Mouse (Mus musculus): ENCODE data around the gene Mdn1.

Mdn1 gene

DNA sequence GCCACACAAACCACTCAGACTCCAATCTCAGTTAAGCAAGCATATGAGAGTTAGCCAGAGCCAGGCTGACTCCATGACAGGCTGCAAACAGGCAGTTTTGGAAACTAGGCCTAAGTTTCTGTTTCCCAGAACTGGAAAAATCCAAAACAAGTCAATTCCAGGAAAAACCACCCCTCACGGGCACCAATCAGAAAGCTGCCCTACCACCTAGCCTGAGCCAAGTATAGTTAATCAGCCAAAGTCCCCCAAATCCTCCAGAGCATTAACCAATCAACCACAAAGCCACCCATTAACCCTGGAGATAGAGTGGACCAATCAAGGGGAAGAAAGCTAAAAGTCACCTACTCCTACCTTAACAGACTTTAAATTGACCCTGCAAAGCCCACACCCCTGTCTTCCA is 130.2 kb downstream of the Mdn1 start:
- DNase-seq (ENCODE audit: low spot score) = peak; percentile 35

- DNase-seq (ENCODE audit: low spot score) = no peak
Observed at GRCm38 (mm10) chr4:32789020-32789419, 132.1 kb downstream of the Mdn1 start.

DNA sequence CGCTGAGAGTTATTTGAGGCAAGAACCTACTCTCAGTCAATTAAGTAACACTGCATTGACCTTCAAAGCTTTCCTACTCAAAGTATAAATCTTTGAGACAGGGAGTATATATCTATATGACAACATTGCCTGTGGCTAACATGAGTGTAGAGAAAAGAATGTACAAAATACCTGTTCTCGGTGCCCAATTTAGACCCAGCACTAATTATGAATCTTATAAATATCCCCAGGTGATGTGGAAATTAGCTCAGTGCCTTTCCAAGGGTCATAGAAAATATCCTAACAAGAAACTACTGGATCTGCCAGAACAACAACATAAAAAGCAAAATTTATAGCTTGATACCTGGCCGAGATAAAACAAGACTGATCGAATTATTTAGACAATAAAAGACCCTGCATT is 142.1 kb downstream of the Mdn1 start:
- no peak for DNase-seq (ENCODE audit: low spot score)

GRCm38 (mm10) chr4:32799966-32800576 is 143.2 kb downstream of the Mdn1 start, which contains the start of gene Lyrm2:
Gene Lyrm2, plus strand, starts transcription at chr4:32800253.
- DNase-seq (ENCODE audit: low spot score) = peak; percentile 73

- DNase-seq (ENCODE audit: low spot score) = no peak
Observed at GRCm38 (mm10) chr4:32800577-32801170, 143.8 kb downstream of the Mdn1 start.

DNA sequence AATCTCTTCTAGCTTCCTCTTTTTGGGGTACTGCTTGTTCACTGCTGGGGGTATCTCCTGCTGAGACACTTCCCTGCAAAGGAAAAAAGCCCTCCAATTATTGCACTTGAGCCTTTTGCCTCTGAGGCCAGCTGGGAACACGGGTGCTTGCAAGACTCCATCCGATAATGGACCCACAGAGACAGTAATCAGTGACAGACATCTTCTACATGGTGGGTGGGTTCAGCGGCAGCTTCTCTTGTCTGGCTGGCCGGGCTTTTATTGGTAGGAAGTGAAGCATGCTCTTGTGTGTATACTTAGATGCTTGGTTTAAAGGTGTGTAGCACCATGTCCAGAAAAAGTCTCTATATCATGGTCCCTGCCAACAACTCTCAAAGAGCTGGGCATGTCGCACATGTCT is 160.6 kb downstream of the Mdn1 start:
- DNase-seq (ENCODE audit: low spot score) = no peak

DNA sequence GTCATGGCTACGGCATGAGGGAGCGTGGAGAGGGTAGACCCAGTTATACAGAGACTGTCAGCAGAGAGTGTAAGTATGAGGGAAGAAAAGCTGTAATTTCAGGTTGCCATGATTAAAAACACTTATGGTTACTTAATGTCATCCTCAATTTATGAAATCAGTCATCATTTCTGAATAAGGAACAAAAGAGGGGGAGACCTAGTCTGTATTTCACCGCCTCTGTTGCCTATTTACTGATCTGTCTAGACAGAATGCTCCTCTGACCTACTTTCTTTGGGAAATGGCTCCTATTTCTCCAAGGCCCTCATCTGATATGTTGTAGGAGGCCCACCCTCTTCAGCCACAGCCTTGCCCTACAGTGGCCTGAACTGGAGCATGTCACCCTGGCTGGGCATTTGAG is 163.8 kb downstream of the Mdn1 start:
- no peak for DNase-seq (ENCODE audit: low spot score)

DNA sequence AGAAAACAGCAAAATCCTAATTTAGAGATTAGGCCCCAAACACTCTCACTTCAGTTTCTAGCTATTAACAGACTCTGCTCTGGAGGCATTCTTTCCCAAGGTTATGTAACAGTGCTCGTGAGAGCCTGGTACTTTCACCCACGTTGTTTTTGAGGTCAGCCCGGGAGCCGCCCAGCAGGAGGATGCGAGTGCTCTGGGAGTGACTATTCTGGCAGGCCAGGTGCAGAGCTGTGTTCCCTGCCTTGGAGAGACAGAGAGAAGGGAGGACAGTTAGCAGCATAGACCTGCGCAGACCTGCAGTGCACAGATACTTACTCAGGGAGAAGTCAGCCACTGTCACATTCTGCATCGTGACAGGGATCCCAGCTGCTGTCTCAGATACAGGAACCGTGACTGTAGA is 167.3 kb downstream of the Mdn1 start:
- DNase-seq (ENCODE audit: low spot score) = no peak
